ENCODE assay signal across 22 mouse cellular contexts in the genomic region with DNA sequence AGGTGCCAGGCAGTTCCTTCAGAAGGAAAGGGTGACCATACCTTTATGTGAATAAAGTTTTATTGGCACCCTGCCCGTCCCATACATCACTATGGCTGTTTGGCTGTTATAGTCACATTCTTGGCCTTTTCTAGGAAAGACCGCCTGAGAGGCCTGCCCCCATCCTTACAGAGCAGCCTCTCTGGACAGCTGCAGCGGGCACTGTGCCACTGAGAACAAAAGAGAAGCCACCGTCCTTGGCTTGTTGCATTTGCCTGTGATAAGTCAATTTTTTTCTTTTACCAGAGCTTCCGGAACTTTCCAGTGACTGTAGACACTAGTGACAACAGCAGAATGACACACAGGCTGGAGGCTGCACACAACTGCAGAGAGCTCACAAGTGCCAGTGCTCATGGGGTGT. TPM values are rescaled to one million over a fixed set of nuclear protein-coding genes. Genes with fewer than 3 reads are reported as not detected.
A peak's percentile ranks its signal among the peaks of the same experiment; 100 is the strongest.
DNase-seq lines count a peak whose midpoint lies in the region; ATAC-seq and TF ChIP-seq lines count a peak whose summit lies in the region.
"Had no signal": no experiment of that assay in that cellular context is flagged by ENCODE, and none has a peak within 500 bp of the region (broad histone marks: within the 10 kb centered on the region; RNA-seq: fewer than 3 reads in every experiment).

No protein-coding gene starts in this region.

- no peak overlapping the region for H3K4me3 ChIP-seq in heart, embryonic 12.5 days
- no peak overlapping the region for H3K4me3 ChIP-seq in lung, embryonic 14.5 days (ENCODE audit: low read depth, low read length)
- no peak overlapping the region for H3K4me3 ChIP-seq in hindbrain, postnatal 0 days (ENCODE audit: low read length)
- H3K4me3 ChIP-seq: embryonic facial prominence, embryonic 15.5 days; forebrain, embryonic 10.5 days; limb, embryonic 13.5 days; megakaryocyte, embryonic 14.5 days had no signal

- H3K36me3 ChIP-seq in heart, embryonic 12.5 days, result peaks cover 6% of the 10 kb centered on the region; the same call in 1 of the 2 replicates
- 0 out of 2 replicates have a peak, but pooled peaks cover 3% of the 10 kb centered on the region for H3K36me3 ChIP-seq in lung, embryonic 14.5 days (ENCODE audit: insufficient read depth)
- no peaks in the 10 kb centered on the region for H3K36me3 ChIP-seq in hindbrain, postnatal 0 days (ENCODE audit: insufficient read depth, low read length)

- ATAC-seq in heart, embryonic 12.5 days (ENCODE audit: insufficient number of reproducible peaks, low FRiP score), result no peak
- no peak for ATAC-seq in lung, embryonic 14.5 days (ENCODE audit: insufficient read depth)
- no peak for ATAC-seq in hindbrain, postnatal 0 days
- ATAC-seq: lung, postnatal 0 days had no signal

- H3K27ac ChIP-seq in heart, embryonic 12.5 days (ENCODE audit: poor library complexity, severe bottlenecking), result no peak overlapping the region
- no peak overlapping the region for H3K27ac ChIP-seq in lung, embryonic 14.5 days (ENCODE audit: low read depth)
- H3K27ac ChIP-seq in hindbrain, postnatal 0 days, result no peak overlapping the region
- H3K27ac ChIP-seq: embryonic facial prominence, embryonic 15.5 days; limb, embryonic 13.5 days; liver, embryonic 14.5 days; stomach, postnatal 0 days had no signal

- H3K9ac ChIP-seq in heart, embryonic 12.5 days, result 0 out of 2 replicates have a peak overlapping the region, but pooled peaks have one; percentile 10
- no peak overlapping the region for H3K9ac ChIP-seq in lung, embryonic 14.5 days
- no peak overlapping the region for H3K9ac ChIP-seq in hindbrain, postnatal 0 days (replicated peaks; ENCODE audit: low read length)
- H3K9ac ChIP-seq: embryonic facial prominence, embryonic 15.5 days; limb, embryonic 13.5 days; liver, embryonic 14.5 days had no signal

- H3K27me3 ChIP-seq in heart, embryonic 12.5 days (replicated peaks), result peaks cover 13% of the 10 kb centered on the region; the same call in 1 of the 2 replicates
- H3K27me3 ChIP-seq in lung, embryonic 14.5 days (ENCODE audit: insufficient read depth, low read length), result no peaks in the 10 kb centered on the region
- no peaks in the 10 kb centered on the region for H3K27me3 ChIP-seq in hindbrain, postnatal 0 days (ENCODE audit: insufficient read depth, low read length)
- H3K27me3 ChIP-seq: embryonic facial prominence, embryonic 15.5 days had no signal

- 77% methylated on average over 5 of the region's 5 CpGs for WGBS in heart, embryonic 12.5 days
- WGBS in lung, embryonic 14.5 days, result 60% methylated on average over 5 of the region's 5 CpGs
- WGBS in hindbrain, postnatal 0 days, result 42% methylated on average over 5 of the region's 5 CpGs

- H3K4me2 ChIP-seq in heart, embryonic 12.5 days, result no peak overlapping the region
- H3K4me2 ChIP-seq in lung, embryonic 14.5 days, result no peak overlapping the region
- H3K4me2 ChIP-seq in hindbrain, postnatal 0 days (ENCODE audit: low read depth, low read length), result no peak overlapping the region
- H3K4me2 ChIP-seq: embryonic facial prominence, embryonic 15.5 days; heart, embryonic 11.5 days; limb, embryonic 13.5 days had no signal

- H3K9me3 ChIP-seq in heart, embryonic 12.5 days (replicated peaks), result no peaks in the 10 kb centered on the region
- H3K9me3 ChIP-seq in lung, embryonic 14.5 days (ENCODE audit: low read depth, low read length), result no peaks in the 10 kb centered on the region
- no peaks in the 10 kb centered on the region for H3K9me3 ChIP-seq in hindbrain, postnatal 0 days (ENCODE audit: low read length)
- H3K9me3 ChIP-seq: embryonic facial prominence, embryonic 15.5 days; forebrain, embryonic 10.5 days; limb, embryonic 13.5 days; megakaryocyte, embryonic 14.5 days had no signal

- no peak for DNase-seq in heart, adult 11 months
- peak; percentile 33 for DNase-seq in lung, embryonic 14.5 days
- no peak for DNase-seq in lung, postnatal 10 days
- DNase-seq in adrenal gland, adult 8-10 months, result peak; percentile 77
- DNase-seq in hindbrain, postnatal 0 days (ENCODE audit: low spot score), result peak; percentile 61
- DNase-seq in right cerebral cortex, adult 2 months (ENCODE audit: low spot score in 2 of 2), result no peak
- DNase-seq in kidney, adult 9 months, result no peak
- DNase-seq: cerebellum, postnatal 14 days; embryo, embryonic 11 days; gastrocnemius, postnatal 14 days; kidney, adult 18-20 months; kidney, postnatal 25 days; thymus, postnatal 25 days had no signal

- H3K4me1 ChIP-seq in heart, embryonic 12.5 days (replicated peaks), result peaks cover 8% of the 10 kb centered on the region
- H3K4me1 ChIP-seq in lung, embryonic 14.5 days (ENCODE audit: insufficient read depth), result peaks cover 5% of the 10 kb centered on the region
- 0 out of 2 replicates have a peak, but pooled peaks cover 2% of the 10 kb centered on the region for H3K4me1 ChIP-seq in hindbrain, postnatal 0 days (ENCODE audit: insufficient read depth, low read length)

- no peak for TF ChIP-seq CTCF in lung, embryonic 14.5 days (IDR thresholded peaks at IDR 0.05; ENCODE audit: low read depth)
- no peak for TF ChIP-seq CTCF in hindbrain, postnatal 0 days (IDR thresholded peaks at IDR 0.05; ENCODE audit: low read depth)

RNA-seq across cellular contexts. Expression of a gene that starts 25.9 kb away (rescaled TPM):
- polyA plus RNA-seq in heart, embryonic 12.5 days (2016; fragmentation: Nextera tagmentation; extraction: Ambion mirVana), result 3.8 and 4.4 TPM in 2 replicates
- 4.3 and 4.8 TPM in 2 replicates for polyA plus RNA-seq in lung, embryonic 14.5 days (2014; fragmentation: Nextera tagmentation; extraction: Ambion mirVana)
- total RNA-seq in adrenal gland, adult 8-10 months (2022), result 1 to 10 TPM; 5.5 to 9.5 (median 6.8) TPM
- total RNA-seq in hindbrain, postnatal 0 days (2014; rRNA removed), result 4.9 and 9.8 TPM in 2 replicates
- 3.7 and 4.4 TPM in 2 replicates for polyA plus RNA-seq in hindbrain, postnatal 0 days (2015; fragmentation: Nextera tagmentation; extraction: Ambion mirVana)

RNA-seq across cellular contexts. Expression of a gene that starts 34.9 kb away (rescaled TPM):
- polyA plus RNA-seq in heart, embryonic 12.5 days (2016; fragmentation: Nextera tagmentation; extraction: Ambion mirVana), result 1.0 and 1.4 TPM in 2 replicates
- polyA plus RNA-seq in lung, embryonic 14.5 days (2014; fragmentation: Nextera tagmentation; extraction: Ambion mirVana), result 1.2 and 1.4 TPM in 2 replicates
- total RNA-seq in adrenal gland, adult 8-10 months (2022), result 1 to 10 TPM in 1 of 4 experiments, under 1 TPM in 3; 0.28 to 1.4 (median 0.53) TPM
- total RNA-seq in hindbrain, postnatal 0 days (2014; rRNA removed), result 0.21 and 2.6 TPM in 2 replicates
- 0.46 and 0.87 TPM in 2 replicates for polyA plus RNA-seq in hindbrain, postnatal 0 days (2015; fragmentation: Nextera tagmentation; extraction: Ambion mirVana)

RNA-seq across cellular contexts. Expression of a gene that starts 40.4 kb away (rescaled TPM):
- polyA plus RNA-seq in heart, embryonic 12.5 days (2016; fragmentation: Nextera tagmentation; extraction: Ambion mirVana), result 33.3 and 34.8 TPM in 2 replicates
- 40.5 and 42.3 TPM in 2 replicates for polyA plus RNA-seq in lung, embryonic 14.5 days (2014; fragmentation: Nextera tagmentation; extraction: Ambion mirVana)
- 10 to 100 TPM; 37.4 to 58.6 (median 47.0) TPM for total RNA-seq in adrenal gland, adult 8-10 months (2022)
- 79.0 and 96.5 TPM in 2 replicates for total RNA-seq in hindbrain, postnatal 0 days (2014; rRNA removed)
- polyA plus RNA-seq in hindbrain, postnatal 0 days (2015; fragmentation: Nextera tagmentation; extraction: Ambion mirVana), result 85.9 and 90.0 TPM in 2 replicates

RNA-seq across cellular contexts. Expression of a gene that starts 47.6 kb away (rescaled TPM):
- 7.5 and 9.0 TPM in 2 replicates for polyA plus RNA-seq in heart, embryonic 12.5 days (2016; fragmentation: Nextera tagmentation; extraction: Ambion mirVana)
- polyA plus RNA-seq in lung, embryonic 14.5 days (2014; fragmentation: Nextera tagmentation; extraction: Ambion mirVana), result 9.5 and 12.1 TPM in 2 replicates
- total RNA-seq in adrenal gland, adult 8-10 months (2022), result 1 to 10 TPM; 3.6 to 5.6 (median 4.9) TPM
- 12.9 and 15.7 TPM in 2 replicates for total RNA-seq in hindbrain, postnatal 0 days (2014; rRNA removed)
- 4.3 TPM in 2 replicates for polyA plus RNA-seq in hindbrain, postnatal 0 days (2015; fragmentation: Nextera tagmentation; extraction: Ambion mirVana)

Comparison
In these comparisons a context has a peak if more than half of its experiments do, and no peak if none do; other contexts are left out.
1. DNase-seq: peak in lung, embryonic 14.5 days (single experiment), adrenal gland, adult 8-10 months (single experiment) and hindbrain, postnatal 0 days (single experiment); none in heart, adult 11 months (single experiment), lung, postnatal 10 days (single experiment), right cerebral cortex, adult 2 months (0 of 2) and kidney, adult 9 months (single experiment).